Mouse (Mus musculus): ENCODE measurements around the gene Sectm1b.

Sectm1b gene

DNA sequence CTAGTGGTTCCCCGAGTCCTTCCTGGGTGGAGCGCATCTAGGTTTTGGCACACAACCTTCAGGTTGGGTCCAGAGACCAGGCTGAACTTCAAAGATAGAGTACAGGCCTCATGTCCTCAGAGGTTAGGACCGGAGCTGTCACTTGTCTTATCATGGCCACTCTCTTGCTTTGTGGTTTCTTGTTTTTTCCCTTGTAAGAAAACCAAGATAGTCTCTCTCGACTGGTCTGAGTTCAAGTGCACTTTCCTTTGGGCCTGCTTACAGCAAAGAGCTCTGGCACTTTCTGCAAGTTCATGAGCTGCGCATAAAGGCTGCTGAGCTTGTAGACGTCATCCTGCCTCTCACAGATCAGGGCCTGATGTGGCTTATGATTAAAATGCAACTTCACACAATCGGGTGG is 36.1 kb downstream of the Sectm1b start:
- CTCF ChIA-PET: no interaction called here

DNA sequence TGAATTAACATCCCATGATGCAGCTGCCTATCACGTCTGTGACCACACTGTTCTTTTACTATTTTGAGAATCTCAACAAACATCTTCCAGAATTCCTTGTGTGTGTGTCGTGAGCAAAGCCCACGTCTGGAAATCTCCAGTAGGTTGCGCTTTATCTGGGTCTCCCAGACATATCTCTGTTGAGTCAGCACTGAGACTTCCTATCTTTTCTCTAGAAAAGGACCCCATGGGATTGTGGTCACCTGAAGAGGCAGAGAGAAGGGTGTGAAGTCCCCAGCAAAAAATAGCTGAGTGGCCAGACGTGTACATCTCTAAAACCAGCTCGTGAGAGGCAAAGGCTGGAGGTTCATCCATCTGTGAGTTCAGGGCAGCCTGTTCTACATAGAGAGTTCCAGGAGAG is 39.2 kb downstream of the Sectm1b start:
- CTCF ChIA-PET: interaction anchor here (0.5 to 0.6 kb wide), 2 partner anchors 886 to 1771 kb away, joined by 3 to 5 read pairs; no protein-coding TSS in a partner anchor

- CTCF ChIA-PET: no interaction called here
These were observed 43.9 kb downstream of the Sectm1b start for GRCm38 (mm10) chr11:121019501-121019900.

DNA sequence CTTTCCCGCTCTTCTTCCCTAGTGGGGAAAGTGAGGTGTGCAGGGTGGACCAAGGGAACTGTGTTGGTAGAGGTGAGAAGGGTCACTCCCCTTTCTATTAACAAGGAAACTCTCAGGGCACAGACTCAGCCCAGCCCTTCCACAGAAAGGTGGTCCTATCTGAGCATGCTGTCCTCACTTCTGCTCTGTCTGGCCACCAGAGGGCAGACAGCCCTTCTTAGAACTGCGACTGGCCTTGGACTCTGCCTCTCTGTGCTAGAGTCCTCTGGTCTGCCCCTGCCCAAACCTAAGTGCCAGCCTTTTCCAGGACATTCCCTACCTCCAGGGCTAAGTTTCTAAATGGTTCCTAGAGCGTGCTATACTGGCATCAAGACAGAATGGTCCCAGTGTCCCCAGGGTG is 45.7 kb downstream of the Sectm1b start:
- CTCF ChIA-PET: no interaction called here

DNA sequence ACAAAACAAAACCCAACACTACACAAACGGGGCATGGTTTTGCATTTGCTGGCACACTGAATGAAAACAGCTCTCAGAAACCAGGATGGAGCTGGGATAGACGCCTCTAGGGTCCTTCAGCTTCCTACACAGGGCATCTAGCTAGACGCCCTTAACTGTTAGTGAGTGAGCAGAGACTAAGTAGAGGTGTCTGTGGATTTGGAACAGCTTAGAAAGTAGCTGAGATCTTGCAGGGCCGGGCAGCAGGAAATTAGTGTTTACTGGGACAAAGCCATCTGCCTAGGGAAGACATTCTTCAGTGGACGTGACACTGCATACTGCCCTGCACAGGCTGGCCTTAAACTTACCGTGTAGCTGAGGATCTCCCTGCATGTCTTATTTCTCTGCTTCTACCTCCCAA is 47.9 kb downstream of the Sectm1b start:
- CTCF ChIA-PET: no interaction called here

DNA sequence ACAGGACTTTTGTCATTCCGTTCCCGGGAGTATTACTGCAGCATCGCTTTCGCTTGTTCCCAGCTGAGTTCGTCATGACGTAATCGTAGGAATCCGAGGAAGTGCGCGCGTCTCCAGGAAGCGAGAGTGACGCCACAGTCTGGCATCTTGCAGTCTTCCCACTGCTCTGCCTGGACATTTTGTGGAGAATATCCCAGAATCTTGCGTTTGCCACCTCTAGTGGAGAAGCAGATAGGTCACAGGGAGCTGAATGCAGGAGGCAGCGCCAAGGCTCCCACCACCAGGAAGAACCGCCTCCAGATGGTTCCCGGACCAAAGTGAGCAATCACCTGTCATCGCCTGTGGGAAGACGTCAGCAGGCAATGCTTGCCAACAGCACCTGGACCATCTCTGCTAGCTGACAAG is 48.5 kb downstream of the Sectm1b start:
- CTCF ChIA-PET: no interaction called here

GRCm38 (mm10) chr11:121013656-121014055 is 49.7 kb downstream of the Sectm1b start:
- CTCF ChIA-PET: no interaction called here

- CTCF ChIA-PET: no interaction called here
These were observed 53.2 kb downstream of the Sectm1b start for GRCm38 (mm10) chr11:121010044-121010755.

- CTCF ChIA-PET: no interaction called here
These were observed 57.2 kb downstream of the Sectm1b start for GRCm38 (mm10) chr11:121006184-121006583.

DNA sequence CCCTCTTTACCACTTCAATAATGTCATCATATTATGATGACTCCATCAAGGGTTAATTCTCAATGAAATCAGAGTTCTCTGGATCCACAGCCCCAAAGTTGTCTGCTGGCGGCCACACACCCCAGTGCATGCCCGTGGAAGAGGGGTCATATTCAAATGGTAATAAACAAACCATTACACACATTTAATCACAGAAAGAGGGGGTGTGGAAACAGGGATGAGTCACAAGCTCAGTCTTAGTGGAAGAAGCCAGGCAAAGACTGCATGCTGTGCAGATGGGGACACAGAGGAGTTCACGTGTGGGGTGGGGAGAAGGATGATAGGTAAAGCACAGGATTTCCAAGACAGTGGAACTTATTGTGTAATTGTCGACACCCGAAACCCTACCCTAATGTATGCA is 59.1 kb downstream of the Sectm1b start:
- CTCF ChIA-PET: no interaction called here

Measured in spleen, embryonic (tissue).